Mouse (Mus musculus) stomach, adult 2 months (tissue): Measurements from ENCODE around the gene Egfr. TPM values are rescaled to one million over a fixed set of nuclear protein-coding genes. Genes with fewer than 3 reads are reported as not detected.

ENCODE experiments used
- polyA plus RNA-seq: library from polyadenylated mRNA; depleted of rRNA; stranded (reverse); fragments of >200 nt; gene quantifications from 2 replicates; pipeline ENCODE4 v1.2.3, GENCODE M21; 2012; rRNA removed

The Egfr gene
- 26.7 and 28.0 TPM in 2 replicates for polyA plus RNA-seq

GRCm38 (mm10) chr11:16752007-16752348 lies at the start of gene Egfr:
Gene Egfr, plus strand, starts transcription at chr11:16752203.

GRCm38 (mm10) chr11:16950976-16951760 lies 199.2 kb downstream of the Egfr start, which contains the start of gene Fbxo48:
Gene Fbxo48, plus strand, starts transcription at chr11:16951375.

Other genes with a start within 250 kb of the Egfr start
- 0.69 and 1.1 TPM in 2 replicates for gene Sec61g, start 243.7 kb upstream of the Egfr start, polyA plus RNA-seq
- gene Fbxo48, start 199.2 kb downstream of the Egfr start, polyA plus RNA-seq = not detected in 2 replicates